Mouse (Mus musculus) layer of hippocampus, postnatal 14 days (tissue): ENCODE data around the gene Zbp1. TPM values are rescaled to one million over a fixed set of nuclear protein-coding genes. Genes with fewer than 3 reads are reported as not detected.

Experiments used
- DNase-seq, 2 experiments: peaks; one replicate each; pipeline ENCODE4 v3.0.0; 2021 to 2022; ENCODE audit warnings: low spot score in 2 of 2, mixed read lengths in 1 of 2
- total RNA-seq, 2 experiments: library from RNA; stranded (reverse); gene quantifications; 2 replicates each; pipeline ENCODE4 v1.2.3; 2021

Zbp1 gene
- total RNA-seq, 2 experiments from 2014 or later: not detected

- no peak for DNase-seq
Measured at GRCm38 (mm10) chr2:173247911-173248310, 29.2 kb upstream of the Zbp1 start.

GRCm38 (mm10) chr2:173247197-173247596 lies 28.5 kb upstream of the Zbp1 start:
- DNase-seq: no peak

GRCm38 (mm10) chr2:173246688-173247087 lies 28.0 kb upstream of the Zbp1 start:
- no peak for DNase-seq

- DNase-seq: peak in 1 of 2 experiments; percentile 52
Measured at GRCm38 (mm10) chr2:173245258-173245657, 26.5 kb upstream of the Zbp1 start.

- no peak for DNase-seq
Measured at GRCm38 (mm10) chr2:173244108-173244507, 25.4 kb upstream of the Zbp1 start.

GRCm38 (mm10) chr2:173243616-173244015 lies 24.9 kb upstream of the Zbp1 start:
- no peak for DNase-seq

- DNase-seq: no peak
Measured at GRCm38 (mm10) chr2:173242874-173243273, 24.2 kb upstream of the Zbp1 start.

- DNase-seq: no peak
Measured at GRCm38 (mm10) chr2:173240738-173241137, 22.0 kb upstream of the Zbp1 start.

GRCm38 (mm10) chr2:173238522-173238921 lies 19.8 kb upstream of the Zbp1 start:
- no peak for DNase-seq

- DNase-seq: no peak
Measured at GRCm38 (mm10) chr2:173235435-173236332, 17.0 kb upstream of the Zbp1 start.

- no peak for DNase-seq
Measured at GRCm38 (mm10) chr2:173232766-173233099, 14.0 kb upstream of the Zbp1 start.

- no peak for DNase-seq
Measured at GRCm38 (mm10) chr2:173232065-173232765, 13.5 kb upstream of the Zbp1 start.

- DNase-seq: peak; percentile 89 to 92
Measured at GRCm38 (mm10) chr2:173229578-173230224, 11.0 kb upstream of the Zbp1 start.

GRCm38 (mm10) chr2:173228567-173228966 lies 9.8 kb upstream of the Zbp1 start:
- DNase-seq: no peak

GRCm38 (mm10) chr2:173226792-173227191 lies 8.1 kb upstream of the Zbp1 start:
- DNase-seq: no peak

- no peak for DNase-seq
Measured at GRCm38 (mm10) chr2:173225906-173226305, 7.2 kb upstream of the Zbp1 start.

GRCm38 (mm10) chr2:173224832-173225231 lies 6.1 kb upstream of the Zbp1 start:
- DNase-seq: no peak

- DNase-seq: no peak
Measured at GRCm38 (mm10) chr2:173224097-173224496, 5.4 kb upstream of the Zbp1 start.

- DNase-seq: no peak
Measured at GRCm38 (mm10) chr2:173223496-173223895, 4.8 kb upstream of the Zbp1 start.

- DNase-seq: no peak
Measured at GRCm38 (mm10) chr2:173220754-173221153, 2.0 kb upstream of the Zbp1 start.

- DNase-seq: no peak
Measured at GRCm38 (mm10) chr2:173219256-173219954, 682 bp upstream of the Zbp1 start.
